Mouse (Mus musculus) lung, embryonic 16.5 days (tissue): ENCODE measurements around the gene St3gal4. TPM values are rescaled to one million over a fixed set of nuclear protein-coding genes. Genes with fewer than 3 reads are reported as not detected.
A peak's percentile ranks its signal among the peaks of the same experiment; 100 is the strongest.

Source experiments
- ATAC-seq: fragments of 200-750 bp; cut with Nextera tagmentation; 2 replicates; pipeline ENCODE4 v1.8.0; 2017; ENCODE audit warnings: low read depth, mild to moderate bottlenecking, moderate library complexity
- H3K27ac ChIP-seq: fragments of 300-500 bp; sonication (generic); 2 replicates; pipeline ENCODE4 v1.5.1; 2014; ENCODE audit warnings: mild to moderate bottlenecking, control low read depth, low read length
- H3K27me3 ChIP-seq: fragments of 300-500 bp; sonication (generic); 2 replicates; pipeline ENCODE4 v1.6.1; 2014; ENCODE audit warnings: low read depth, low read length, mixed read lengths; ENCODE audit not compliant: control insufficient read depth, insufficient read depth
- H3K36me3 ChIP-seq: fragments of 300-500 bp; sonication (generic); 2 replicates; pipeline ENCODE4 v1.6.1; 2014; ENCODE audit warnings: low read length; ENCODE audit not compliant: control insufficient read depth, insufficient read depth
- H3K4me1 ChIP-seq: fragments of 300-500 bp; sonication (generic); replicated peaks from 2 replicates; pipeline ENCODE4 v1.6.1; 2014; ENCODE audit warnings: low read length, mixed read lengths; ENCODE audit not compliant: control insufficient read depth, insufficient read depth
- H3K4me2 ChIP-seq: fragments of 300-500 bp; sonication (generic); 2 replicates; pipeline ENCODE4 v1.6.1; 2014; ENCODE audit warnings: low read depth, low read length, control low read depth
- H3K4me3 ChIP-seq: fragments of 300-500 bp; sonication (generic); 2 replicates; pipeline ENCODE4 v1.5.1; 2014; ENCODE audit warnings: mild to moderate bottlenecking, low read length, control low read depth
- H3K9ac ChIP-seq: fragments of 300-500 bp; sonication (generic); 2 replicates; pipeline ENCODE4 v1.6.1; 2014; ENCODE audit warnings: low read length, control low read depth
- H3K9me3 ChIP-seq: fragments of 300-500 bp; sonication (generic); 2 replicates; pipeline ENCODE4 v1.6.1; 2016; ENCODE audit warnings: low read length; ENCODE audit not compliant: control insufficient read depth
- WGBS: fragments of 180-500 bp; shearing (Covaris S2); extraction: QIAGEN DNeasy Blood & Tissue Kit; methylation state at CpG from one replicate; pipeline ENCODE4 v1.1.7; 2014; 5-methylcytosine and 5-hydroxymethylcytosine counted together
- polyA plus RNA-seq: library from polyadenylated mRNA; unstranded; fragments of >200 nt; fragmentation: Nextera tagmentation; extraction: Ambion mirVana; gene quantifications from 2 replicates; pipeline ENCODE4 v1.2.1, GENCODE M21; 2015

Gene St3gal4
- polyA plus RNA-seq, 1 experiment from 2014 or later: 39.3 TPM

- Histone ChIP-seq H3K4me2 (no peak overlapping the region), H3K4me1 (peaks cover 33% of the 10 kb centered on the region), H3K9me3 (no peaks in the 10 kb centered on the region), H3K36me3 (no peaks in the 10 kb centered on the region), H3K27ac (no peak overlapping the region), H3K27me3 (no peaks in the 10 kb centered on the region), H3K4me3 (no peak overlapping the region), H3K9ac (no peak overlapping the region)
- WGBS: 73% methylated on average over 4 of the region's 4 CpGs
- ATAC-seq: no peak
Observed at GRCm38 (mm10) chr9:35104711-35105110, 14.4 kb downstream of the St3gal4 start.

- no peak overlapping the region for H3K4me2 ChIP-seq
- H3K27me3 ChIP-seq: no peaks in the 10 kb centered on the region
- 73% methylated on average over 4 of the region's 4 CpGs for WGBS
- no peak overlapping the region for H3K27ac ChIP-seq
- peaks cover 5% of the 10 kb centered on the region; the same call in 1 of the 2 replicates for H3K4me1 ChIP-seq
- no peak for ATAC-seq
- no peaks in the 10 kb centered on the region for H3K9me3 ChIP-seq
- H3K36me3 ChIP-seq: no peaks in the 10 kb centered on the region
- no peak overlapping the region for H3K9ac ChIP-seq
- H3K4me3 ChIP-seq: no peak overlapping the region
Observed at GRCm38 (mm10) chr9:35098762-35099161, 20.3 kb downstream of the St3gal4 start.

- 66% methylated on average over 4 of the region's 4 CpGs for WGBS
- H3K4me1 ChIP-seq: peaks cover 5% of the 10 kb centered on the region; the same call in 1 of the 2 replicates
- ATAC-seq: no peak
Observed at GRCm38 (mm10) chr9:35097901-35098300, 21.2 kb downstream of the St3gal4 start.

GRCm38 (mm10) chr9:35095726-35096125 is 23.3 kb downstream of the St3gal4 start:
- H3K4me2 ChIP-seq: no peak overlapping the region
- H3K4me1 ChIP-seq: peaks cover 5% of the 10 kb centered on the region; the same call in 1 of the 2 replicates
- no peaks in the 10 kb centered on the region for H3K27me3 ChIP-seq
- no peaks in the 10 kb centered on the region for H3K36me3 ChIP-seq
- H3K9me3 ChIP-seq: no peaks in the 10 kb centered on the region
- no peak overlapping the region for H3K4me3 ChIP-seq
- 0 out of 2 replicates have a peak, but pooled peaks have one; percentile 20 for ATAC-seq
- H3K27ac ChIP-seq: no peak overlapping the region
- WGBS: 56% methylated on average over 1 of the region's 1 CpGs
- H3K9ac ChIP-seq: no peak overlapping the region

More at GRCm38 (mm10) chr9:35097901-35098300, 21.2 kb downstream of the St3gal4 start:
- Histone ChIP-seq H3K4me3 (no peak overlapping the region), H3K27ac (no peak overlapping the region), H3K27me3 (no peaks in the 10 kb centered on the region), H3K9ac (no peak overlapping the region), H3K36me3 (no peaks in the 10 kb centered on the region), H3K4me2 (no peak overlapping the region), H3K9me3 (no peaks in the 10 kb centered on the region)

- no peak for ATAC-seq
Observed at GRCm38 (mm10) chr9:35093350-35093749, 25.7 kb downstream of the St3gal4 start.

GRCm38 (mm10) chr9:35092904-35093303 is 26.2 kb downstream of the St3gal4 start:
- ATAC-seq: no peak
- no peak overlapping the region for H3K9ac ChIP-seq
- 80% methylated on average over 2 of the region's 2 CpGs for WGBS
- H3K9me3 ChIP-seq: no peaks in the 10 kb centered on the region
- no peaks in the 10 kb centered on the region for H3K27me3 ChIP-seq
- no peak overlapping the region for H3K4me2 ChIP-seq
- H3K4me3 ChIP-seq: no peak overlapping the region
- H3K27ac ChIP-seq: no peak overlapping the region
- H3K36me3 ChIP-seq: no peaks in the 10 kb centered on the region
- H3K4me1 ChIP-seq: peaks cover 5% of the 10 kb centered on the region; the same call in 1 of the 2 replicates

More at GRCm38 (mm10) chr9:35093350-35093749, 25.7 kb downstream of the St3gal4 start:
- peaks cover 5% of the 10 kb centered on the region; the same call in 1 of the 2 replicates for H3K4me1 ChIP-seq
- no peak overlapping the region for H3K4me3 ChIP-seq
- no peaks in the 10 kb centered on the region for H3K36me3 ChIP-seq
- H3K4me2 ChIP-seq: no peak overlapping the region
- WGBS: 95% methylated on average over 3 of the region's 3 CpGs
- no peaks in the 10 kb centered on the region for H3K9me3 ChIP-seq
- H3K27ac ChIP-seq: no peak overlapping the region
- H3K9ac ChIP-seq: no peak overlapping the region
- no peaks in the 10 kb centered on the region for H3K27me3 ChIP-seq

- H3K27ac ChIP-seq: no peak overlapping the region
- H3K27me3 ChIP-seq: no peaks in the 10 kb centered on the region
- H3K36me3 ChIP-seq: no peaks in the 10 kb centered on the region
- no peaks in the 10 kb centered on the region for H3K9me3 ChIP-seq
- H3K4me3 ChIP-seq: no peak overlapping the region
- 54% methylated on average over 2 of the region's 2 CpGs for WGBS
- peak; percentile 15; the same call in 1 of the 2 replicates for ATAC-seq
- H3K4me1 ChIP-seq: peaks cover 10% of the 10 kb centered on the region; the same call in 1 of the 2 replicates
- H3K4me2 ChIP-seq: no peak overlapping the region
- H3K9ac ChIP-seq: no peak overlapping the region
Observed at GRCm38 (mm10) chr9:35061446-35061845, 57.6 kb downstream of the St3gal4 start.

GRCm38 (mm10) chr9:35059881-35060280 is 59.2 kb downstream of the St3gal4 start:
- WGBS: 82% methylated on average over 5 of the region's 5 CpGs
- Histone ChIP-seq H3K9ac (no peak overlapping the region), H3K4me3 (no peak overlapping the region), H3K9me3 (no peaks in the 10 kb centered on the region), H3K36me3 (no peaks in the 10 kb centered on the region), H3K27ac (no peak overlapping the region), H3K27me3 (no peaks in the 10 kb centered on the region), H3K4me2 (no peak overlapping the region), H3K4me1 (peaks cover 10% of the 10 kb centered on the region; the same call in 1 of the 2 replicates)
- ATAC-seq: no peak

- no peak overlapping the region for H3K4me2 ChIP-seq
- no peaks in the 10 kb centered on the region for H3K9me3 ChIP-seq
- peaks cover 3% of the 10 kb centered on the region; the same call in 1 of the 2 replicates for H3K36me3 ChIP-seq
- H3K4me1 ChIP-seq: peaks cover 10% of the 10 kb centered on the region; the same call in 1 of the 2 replicates
- H3K27me3 ChIP-seq: no peaks in the 10 kb centered on the region
- no peak overlapping the region for H3K27ac ChIP-seq
- H3K4me3 ChIP-seq: no peak overlapping the region
- WGBS: 79% methylated on average over 2 of the region's 2 CpGs
- ATAC-seq: no peak
- no peak overlapping the region for H3K9ac ChIP-seq
Observed at GRCm38 (mm10) chr9:35058596-35059354, 60.3 kb downstream of the St3gal4 start.
